Mouse (Mus musculus): ENCODE data around the gene Syt12. TPM values are rescaled to one million over a fixed set of nuclear protein-coding genes. Genes with fewer than 3 reads are reported as not detected.

Gene Syt12
- polyA plus RNA-seq, 1 experiment from 2014 or later = 0.17 TPM

GRCm38 (mm10) chr19:4441621-4442161, 35.6 kb downstream of the Syt12 start:
- Histone ChIP-seq H3K4me1 (replicated peaks) (peaks cover 38% of the 10 kb centered on the region), H3K27ac (peak overlapping the region; percentile 50), H3K4me3 (replicated peaks) (no peak overlapping the region), H3K9ac (peak overlapping the region; percentile 13; the same call in 1 of the 2 replicates), H3K36me3 (no peaks in the 10 kb centered on the region), H3K9me3 (replicated peaks) (no peaks in the 10 kb centered on the region), H3K27me3 (peaks cover 47% of the 10 kb centered on the region), H3K4me2 (0 out of 2 replicates have a peak overlapping the region, but pooled peaks have one; percentile 4)
- DNase-seq (peak; percentile 5), ATAC-seq (ENCODE audit: low read depth) (peak; percentile 45)
- 37% methylated on average over 10 of the region's 10 CpGs for WGBS (ENCODE audit: insufficient replicate concordance)

DNA sequence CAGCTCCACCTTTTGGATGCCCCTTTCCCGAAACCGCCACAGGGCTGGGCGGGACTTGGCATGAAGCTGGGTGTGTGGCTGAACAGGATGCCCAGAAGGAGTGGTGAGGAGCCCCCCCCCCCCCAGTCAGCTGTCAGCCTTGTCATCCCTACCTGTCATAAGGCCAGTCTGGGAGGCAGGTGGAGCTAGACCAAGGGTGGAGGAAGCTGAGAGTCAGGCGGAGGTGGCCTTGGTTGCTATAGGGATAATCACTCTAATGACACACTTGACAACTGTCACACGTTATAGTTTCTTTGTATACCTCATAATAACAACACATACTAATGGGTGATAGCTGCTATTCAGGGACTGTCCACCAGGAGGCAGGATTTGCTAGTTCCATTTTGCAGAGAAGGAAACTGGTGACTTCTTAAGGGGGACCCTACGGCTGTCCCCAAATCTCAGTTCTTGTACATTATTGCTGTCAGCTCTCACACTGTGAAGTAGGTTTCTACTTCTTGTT, 36.1 kb downstream of the Syt12 start:
- ATAC-seq (ENCODE audit: low read depth) = peak; percentile 8; the same call in 1 of the 2 replicates
- WGBS (ENCODE audit: insufficient replicate concordance) = 13% methylated on average over 6 of the region's 6 CpGs

DNA sequence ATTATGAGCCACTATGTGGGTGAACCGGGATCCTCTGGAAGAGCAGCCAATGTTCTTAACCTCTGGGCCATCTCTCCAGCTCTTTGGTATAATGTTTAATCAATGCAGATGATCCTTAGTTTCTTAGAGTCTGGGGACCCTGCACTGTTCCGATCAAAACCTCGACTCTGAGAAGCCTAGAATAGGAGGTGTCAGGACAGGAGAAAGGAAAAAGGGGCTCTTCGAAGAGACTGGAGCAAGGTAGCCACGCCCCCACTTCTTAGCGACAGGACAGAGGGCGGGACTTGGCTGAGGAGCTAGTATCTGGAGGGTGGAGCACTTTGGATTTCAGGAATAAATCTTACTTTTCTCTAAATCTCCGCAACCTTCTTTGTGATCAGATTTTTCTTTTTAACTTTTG, 37.0 kb downstream of the Syt12 start:
- Histone ChIP-seq H3K27ac (peak overlapping the region; percentile 27; the same call in 1 of the 2 replicates), H3K4me1 (replicated peaks) (peaks cover 38% of the 10 kb centered on the region), H3K36me3 (peaks cover 3% of the 10 kb centered on the region; the same call in 1 of the 2 replicates), H3K4me2 (peak overlapping the region; percentile 55), H3K27me3 (peaks cover 47% of the 10 kb centered on the region), H3K9me3 (replicated peaks) (no peaks in the 10 kb centered on the region), H3K4me3 (replicated peaks) (peak overlapping the region; percentile 59; the same call in 1 of the 2 replicates), H3K9ac (no peak overlapping the region)
- ATAC-seq (ENCODE audit: low read depth) (no peak), DNase-seq (no peak)
- 11% methylated on average over 8 of the region's 8 CpGs for WGBS (ENCODE audit: insufficient replicate concordance)

More for the DNA sequence above, 36.1 kb downstream of the Syt12 start:
- H3K27ac ChIP-seq = peak overlapping the region; percentile 50
- H3K4me1 ChIP-seq (replicated peaks) = peaks cover 38% of the 10 kb centered on the region
- no peaks in the 10 kb centered on the region for H3K9me3 ChIP-seq (replicated peaks)
- DNase-seq = peak; percentile 34
- no peaks in the 10 kb centered on the region for H3K36me3 ChIP-seq
- H3K4me2 ChIP-seq = no peak overlapping the region
- no peak overlapping the region for H3K4me3 ChIP-seq (replicated peaks)
- H3K27me3 ChIP-seq = peaks cover 47% of the 10 kb centered on the region
- no peak overlapping the region for H3K9ac ChIP-seq

DNA sequence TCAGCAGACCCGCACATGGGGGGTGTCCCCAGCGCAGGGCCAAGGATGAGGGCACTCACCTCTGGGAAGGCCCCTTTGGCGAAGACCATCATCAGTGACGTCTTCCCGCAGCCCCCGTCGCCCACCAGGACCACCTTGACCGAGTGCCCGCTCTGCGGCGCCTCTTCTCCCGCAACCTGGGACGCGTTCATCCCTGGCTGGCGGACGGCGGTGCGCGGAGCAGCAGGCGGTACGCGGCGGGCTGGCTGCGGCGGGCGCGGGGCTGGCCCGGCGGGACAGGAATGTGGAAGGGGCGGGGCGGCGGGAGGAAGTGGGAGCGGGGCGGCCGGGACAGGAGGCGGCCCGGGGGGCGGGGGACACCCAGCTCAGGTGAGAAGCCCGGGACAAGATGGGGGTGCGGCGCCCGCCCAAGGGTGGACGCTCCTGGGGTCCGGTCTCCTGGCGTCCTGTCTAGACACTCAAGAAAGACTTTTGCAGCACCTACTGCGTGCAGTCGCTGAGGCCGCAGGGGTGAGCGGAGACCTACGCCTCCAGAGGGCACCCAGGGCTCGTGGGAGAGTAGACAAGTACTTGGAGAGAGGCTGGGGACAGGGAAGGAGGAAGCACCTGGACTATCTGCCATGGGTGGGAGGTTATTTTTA, 38.0 kb downstream of the Syt12 start, which contains the start of gene Rhod:
Gene Rhod, minus strand, starts transcription at position 272 of the 641 bp plus-strand sequence.
- peak; percentile 36 for ATAC-seq (ENCODE audit: low read depth)
- Histone ChIP-seq H3K4me1 (replicated peaks) (peaks cover 38% of the 10 kb centered on the region), H3K36me3 (peaks cover 3% of the 10 kb centered on the region; the same call in 1 of the 2 replicates), H3K27ac (peak within 1 kb of the TSS; percentile 27; the same call in 1 of the 2 replicates), H3K9ac (peak within 1 kb of the TSS; percentile 63), H3K4me3 (replicated peaks) (peak within 1 kb of the TSS; percentile 59), H3K9me3 (replicated peaks) (no peaks in the 10 kb centered on the region), H3K27me3 (peaks cover 47% of the 10 kb centered on the region), H3K4me2 (peak within 1 kb of the TSS; percentile 55)
- no peak for DNase-seq
- WGBS (ENCODE audit: insufficient replicate concordance) = 3% methylated on average over 50 of the region's 51 CpGs

DNA sequence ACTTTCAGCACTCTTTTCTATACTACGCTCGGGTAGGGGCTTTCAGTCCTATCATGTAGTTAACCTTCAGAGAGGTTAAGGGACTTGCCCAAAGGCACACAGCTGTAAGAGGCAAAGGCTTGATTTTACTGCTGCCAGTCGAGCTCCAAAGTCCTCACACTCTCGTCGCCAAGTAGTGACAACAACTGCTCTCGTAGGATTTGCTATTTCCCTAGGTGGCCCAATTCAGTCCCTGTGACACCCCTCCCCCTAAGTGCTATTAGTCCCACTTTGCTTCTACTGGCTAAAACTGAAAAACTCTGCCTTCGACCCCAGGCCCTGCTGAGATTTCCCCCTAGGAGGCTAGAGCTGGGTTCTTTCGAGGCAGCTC, 38.5 kb downstream of the Syt12 start:
- peak overlapping the region; percentile 55 for H3K4me2 ChIP-seq
- H3K36me3 ChIP-seq = peaks cover 3% of the 10 kb centered on the region; the same call in 1 of the 2 replicates
- H3K9ac ChIP-seq = peak overlapping the region; percentile 63
- peak overlapping the region; percentile 59 for H3K4me3 ChIP-seq (replicated peaks)
- WGBS (ENCODE audit: insufficient replicate concordance) = 11% methylated on average over 8 of the region's 8 CpGs
- peaks cover 46% of the 10 kb centered on the region for H3K27me3 ChIP-seq
- no peak for DNase-seq
- no peak for ATAC-seq (ENCODE audit: low read depth)
- no peaks in the 10 kb centered on the region for H3K9me3 ChIP-seq (replicated peaks)
- H3K4me1 ChIP-seq (replicated peaks) = peaks cover 38% of the 10 kb centered on the region
- no peak overlapping the region for H3K27ac ChIP-seq

- Histone ChIP-seq H3K4me1 (replicated peaks) (peaks cover 38% of the 10 kb centered on the region), H3K27ac (no peak overlapping the region), H3K9me3 (replicated peaks) (no peaks in the 10 kb centered on the region), H3K4me2 (no peak overlapping the region), H3K36me3 (peaks cover 3% of the 10 kb centered on the region; the same call in 1 of the 2 replicates), H3K4me3 (replicated peaks) (no peak overlapping the region), H3K9ac (no peak overlapping the region), H3K27me3 (peaks cover 44% of the 10 kb centered on the region)
- ATAC-seq (ENCODE audit: low read depth) (no peak), DNase-seq (no peak)
- 19% methylated on average over 6 of the region's 6 CpGs for WGBS (ENCODE audit: insufficient replicate concordance)
These were observed 39.4 kb downstream of the Syt12 start for GRCm38 (mm10) chr19:4437886-4438285.

- peaks cover 28% of the 10 kb centered on the region for H3K4me1 ChIP-seq (replicated peaks)
- ATAC-seq (ENCODE audit: low read depth) = no peak
- DNase-seq = no peak
- no peak overlapping the region for H3K9ac ChIP-seq
- H3K4me3 ChIP-seq (replicated peaks) = no peak overlapping the region
- WGBS (ENCODE audit: insufficient replicate concordance) = 45% methylated on average over 3 of the region's 3 CpGs
- peaks cover 43% of the 10 kb centered on the region for H3K27me3 ChIP-seq
- H3K9me3 ChIP-seq (replicated peaks) = no peaks in the 10 kb centered on the region
- no peak overlapping the region for H3K27ac ChIP-seq
- no peak overlapping the region for H3K4me2 ChIP-seq
- peaks cover 3% of the 10 kb centered on the region; the same call in 1 of the 2 replicates for H3K36me3 ChIP-seq
These were observed 41.0 kb downstream of the Syt12 start for GRCm38 (mm10) chr19:4436254-4436653.

DNA sequence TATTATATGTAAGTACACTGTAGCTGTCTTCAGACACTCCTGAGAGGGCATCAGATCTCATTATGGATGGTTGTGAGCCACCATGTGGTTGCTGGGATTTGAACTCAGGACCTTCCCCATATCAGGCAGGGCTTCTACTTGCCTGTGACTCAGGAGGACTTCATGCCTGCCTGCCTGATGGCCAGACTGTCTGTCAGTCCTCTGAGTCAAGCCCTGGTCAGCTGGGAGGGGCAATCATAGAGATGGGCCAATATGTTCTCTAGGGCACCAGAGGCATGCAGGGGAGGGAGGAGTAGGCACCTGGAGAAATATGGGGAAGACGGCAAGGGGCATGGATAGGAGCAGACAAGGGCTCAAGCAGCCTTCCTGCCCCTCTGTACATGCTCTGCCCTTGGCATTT, 42.2 kb downstream of the Syt12 start:
- no peak for DNase-seq
- 62% methylated on average over 1 of the region's 1 CpGs for WGBS (ENCODE audit: insufficient replicate concordance)
- Histone ChIP-seq H3K4me3 (replicated peaks) (no peak overlapping the region), H3K4me2 (no peak overlapping the region), H3K27me3 (peaks cover 30% of the 10 kb centered on the region), H3K4me1 (replicated peaks) (peaks cover 15% of the 10 kb centered on the region), H3K9ac (no peak overlapping the region), H3K27ac (no peak overlapping the region), H3K36me3 (peaks cover 3% of the 10 kb centered on the region; the same call in 1 of the 2 replicates), H3K9me3 (replicated peaks) (no peaks in the 10 kb centered on the region)
- ATAC-seq (ENCODE audit: low read depth) = no peak

- Histone ChIP-seq H3K4me1 (replicated peaks) (peaks cover 6% of the 10 kb centered on the region; the same call in 1 of the 2 replicates), H3K9me3 (replicated peaks) (no peaks in the 10 kb centered on the region), H3K36me3 (peaks cover 5% of the 10 kb centered on the region; the same call in 1 of the 2 replicates), H3K4me3 (replicated peaks) (no peak overlapping the region), H3K27me3 (peaks cover 18% of the 10 kb centered on the region), H3K9ac (no peak overlapping the region), H3K27ac (no peak overlapping the region), H3K4me2 (no peak overlapping the region)
- no peak for ATAC-seq (ENCODE audit: low read depth)
- WGBS (ENCODE audit: insufficient replicate concordance) = 74% methylated on average over 1 of the region's 1 CpGs
- no peak for DNase-seq
These were observed 43.5 kb downstream of the Syt12 start for GRCm38 (mm10) chr19:4433756-4434155.

DNA sequence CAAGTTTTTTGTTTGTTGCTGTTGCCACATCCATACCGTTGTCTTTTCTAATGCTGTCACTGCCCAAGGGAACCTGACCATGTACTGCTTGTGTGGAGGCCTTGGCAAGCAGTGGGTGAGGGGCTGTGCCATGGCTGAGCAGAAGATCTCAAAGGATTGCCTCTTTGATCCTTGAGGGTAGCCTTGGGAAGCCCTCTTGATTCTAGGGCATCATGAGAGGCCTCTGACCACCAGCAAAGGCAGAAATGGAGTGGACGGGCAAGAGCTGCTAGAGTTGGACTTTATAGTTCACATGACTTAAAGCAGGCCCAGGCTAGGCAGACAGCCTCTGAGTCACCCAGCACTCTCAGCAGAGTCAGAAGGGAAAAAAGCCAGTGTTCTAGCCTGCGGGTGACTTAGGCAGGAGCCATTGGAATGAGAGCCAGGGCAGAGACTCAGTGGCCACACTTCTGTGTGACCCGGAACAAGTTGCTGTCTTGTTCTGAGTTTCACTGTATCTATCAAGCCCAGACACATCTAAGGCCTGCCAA, 47.1 kb downstream of the Syt12 start:
- H3K9ac ChIP-seq = no peak overlapping the region
- H3K27ac ChIP-seq = no peak overlapping the region
- H3K4me2 ChIP-seq = no peak overlapping the region
- no peak for DNase-seq
- WGBS (ENCODE audit: insufficient replicate concordance) = 78% methylated on average over 4 of the region's 4 CpGs
- H3K27me3 ChIP-seq = no peaks in the 10 kb centered on the region
- no peak for ATAC-seq (ENCODE audit: low read depth)
- no peaks in the 10 kb centered on the region for H3K4me1 ChIP-seq (replicated peaks)
- no peaks in the 10 kb centered on the region for H3K9me3 ChIP-seq (replicated peaks)
- H3K36me3 ChIP-seq = 0 out of 2 replicates have a peak, but pooled peaks cover 2% of the 10 kb centered on the region
- no peak overlapping the region for H3K4me3 ChIP-seq (replicated peaks)

GRCm38 (mm10) chr19:4425610-4426366, 51.5 kb downstream of the Syt12 start:
- Histone ChIP-seq H3K27ac (no peak overlapping the region), H3K27me3 (no peaks in the 10 kb centered on the region), H3K9me3 (replicated peaks) (no peaks in the 10 kb centered on the region), H3K4me1 (replicated peaks) (peaks cover 2% of the 10 kb centered on the region), H3K4me2 (no peak overlapping the region), H3K4me3 (replicated peaks) (no peak overlapping the region), H3K36me3 (0 out of 2 replicates have a peak, but pooled peaks cover 2% of the 10 kb centered on the region), H3K9ac (no peak overlapping the region)
- WGBS (ENCODE audit: insufficient replicate concordance) = 55% methylated on average over 19 of the region's 19 CpGs
- peak; percentile 15 for DNase-seq
- 0 out of 2 replicates have a peak, but pooled peaks have one; percentile 34 for ATAC-seq (ENCODE audit: low read depth)

All from liver, embryonic 13.5 days (tissue).